Mouse (Mus musculus): ENCODE data around the gene 4930563M21Rik. TPM values are rescaled to one million over a fixed set of nuclear protein-coding genes. Genes with fewer than 3 reads are reported as not detected.

The 4930563M21Rik gene
- polyA plus RNA-seq (2012) = not detected in 2 replicates

DNA sequence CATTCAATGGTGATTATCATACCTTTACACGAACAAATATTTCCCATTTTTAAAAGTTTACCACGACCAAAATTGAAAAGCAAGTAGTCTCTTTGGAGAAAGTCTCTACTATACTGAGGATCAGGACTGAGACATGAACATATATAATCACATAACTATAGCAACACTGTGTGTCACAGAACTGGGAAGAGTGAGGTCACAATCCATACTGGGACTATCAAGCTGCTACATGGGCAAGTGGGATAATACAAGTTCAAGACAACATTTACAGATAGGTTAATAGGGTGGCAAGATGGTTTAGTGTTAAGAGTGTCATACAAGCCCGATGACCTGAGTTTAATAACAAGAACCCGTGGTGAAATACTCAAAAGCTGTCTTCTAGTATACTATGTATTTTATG, at the start of gene 4930563M21Rik:
TSS of gene 4930563M21Rik (minus strand) at position 101 of the 400 bp plus-strand sequence.
- no peak for TF ChIP-seq GATA1 (IDR thresholded peaks at IDR 0.05; ENCODE audit: low read length)

DNA sequence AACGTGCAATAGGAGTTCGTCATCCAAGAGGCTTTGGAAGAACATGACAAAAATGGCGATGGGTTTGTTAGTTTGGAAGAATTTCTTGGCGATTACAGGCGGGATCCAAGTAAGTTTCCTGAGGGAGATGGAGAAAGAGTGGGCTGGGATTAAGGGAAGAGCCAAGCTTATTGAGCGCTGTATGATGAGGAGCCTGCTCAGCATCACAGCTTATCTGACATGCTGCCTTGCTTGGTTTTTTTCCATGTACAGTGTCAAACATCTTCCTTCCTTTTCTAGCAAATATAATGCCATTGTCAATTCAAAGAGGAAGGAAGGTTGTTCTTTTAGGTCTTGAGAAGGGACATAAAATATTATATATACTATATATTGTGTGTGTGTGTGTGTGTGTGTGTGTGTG, 45.8 kb upstream of the 4930563M21Rik start:
- no peak for TF ChIP-seq GATA1 (IDR thresholded peaks at IDR 0.05; ENCODE audit: low read length)

DNA sequence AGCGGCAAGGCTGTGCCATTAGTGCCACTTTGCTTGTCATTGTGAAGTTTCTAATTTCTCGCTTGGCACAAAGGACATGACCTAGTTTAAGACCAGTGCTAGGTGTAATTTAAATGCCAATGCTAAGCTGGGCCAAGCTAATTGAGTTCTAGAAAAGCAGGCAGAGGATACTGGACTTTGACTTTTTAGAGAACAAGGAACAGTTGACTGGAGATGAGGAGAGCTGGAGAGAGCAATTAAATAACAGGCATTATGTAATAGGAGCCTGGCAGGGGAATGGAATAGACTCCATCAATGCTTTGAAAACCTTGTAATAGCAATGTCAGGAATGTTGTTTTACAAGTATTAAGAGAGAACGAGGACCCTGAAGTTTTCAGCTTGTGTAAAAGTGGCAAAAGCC, 43.4 kb upstream of the 4930563M21Rik start:
- no peak for TF ChIP-seq GATA1 (IDR thresholded peaks at IDR 0.05; ENCODE audit: low read length)

DNA sequence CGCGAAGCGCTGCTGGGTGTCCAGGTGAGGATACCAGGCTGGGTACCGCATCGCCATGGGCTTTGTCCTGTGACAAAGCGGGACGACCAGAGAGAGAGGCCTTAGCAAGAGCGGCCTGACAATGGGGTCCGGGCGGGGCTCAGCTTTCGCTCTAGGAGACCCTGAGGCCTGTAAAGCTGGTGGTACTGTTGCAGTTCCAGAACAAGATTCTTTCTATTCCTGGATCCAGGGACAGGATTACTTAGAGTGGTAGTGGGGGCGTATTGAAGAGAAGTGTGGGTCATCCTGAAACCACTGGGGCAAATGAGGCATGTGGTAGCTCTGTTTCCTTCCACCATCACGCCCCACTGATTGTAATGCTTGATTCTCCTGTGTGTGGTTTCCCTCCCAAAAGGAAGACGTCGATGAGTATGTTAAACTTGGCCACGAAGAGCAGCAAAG, 31.9 kb upstream of the 4930563M21Rik start:
- TF ChIP-seq GATA1 (IDR thresholded peaks at IDR 0.05; ENCODE audit: low read length) = no peak

DNA sequence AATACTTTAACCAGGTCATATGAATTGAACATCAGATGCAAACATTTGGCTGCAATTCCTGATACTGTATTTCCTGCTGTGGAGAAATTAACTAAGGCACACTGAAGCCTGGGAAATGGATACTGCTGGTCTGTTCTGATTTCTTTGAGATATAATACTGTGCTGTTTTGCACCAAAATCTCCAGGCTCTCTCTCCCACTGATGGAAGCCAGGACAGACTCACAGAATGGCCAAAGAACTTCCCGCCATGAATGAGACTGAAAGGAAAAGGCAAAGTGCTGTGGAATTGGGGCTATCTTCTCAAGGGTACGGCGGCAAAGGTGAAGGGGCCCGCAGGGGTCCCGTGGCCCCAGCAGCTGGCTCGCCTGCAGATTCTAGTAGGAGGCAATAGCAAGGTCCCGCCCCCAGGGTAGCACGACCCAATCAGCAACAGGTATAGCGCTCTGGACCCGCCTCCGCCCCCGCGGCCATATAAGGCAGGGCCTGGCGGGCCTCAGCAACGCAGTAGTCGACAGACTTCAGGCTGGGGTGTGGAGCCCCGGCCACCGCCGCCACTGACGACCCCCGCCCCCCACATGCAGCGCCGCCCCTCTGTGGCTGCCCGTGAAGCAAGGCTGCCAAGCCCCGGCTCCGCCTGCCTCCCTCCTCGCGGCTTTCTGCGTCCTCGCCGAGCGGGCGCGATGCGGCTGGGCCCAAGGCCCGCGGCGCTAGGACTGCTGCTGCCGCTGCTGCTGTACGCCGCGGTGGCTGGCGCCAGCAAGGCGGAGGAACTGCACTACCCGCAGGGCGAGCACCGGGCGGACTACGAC, 31.2 kb upstream of the 4930563M21Rik start, which contains the start of gene Rcn2:
TSS of gene Rcn2 (plus strand) at position 474 of the 809 bp plus-strand sequence.
- TF ChIP-seq GATA1 (IDR thresholded peaks at IDR 0.05; ENCODE audit: low read length) = no peak

DNA sequence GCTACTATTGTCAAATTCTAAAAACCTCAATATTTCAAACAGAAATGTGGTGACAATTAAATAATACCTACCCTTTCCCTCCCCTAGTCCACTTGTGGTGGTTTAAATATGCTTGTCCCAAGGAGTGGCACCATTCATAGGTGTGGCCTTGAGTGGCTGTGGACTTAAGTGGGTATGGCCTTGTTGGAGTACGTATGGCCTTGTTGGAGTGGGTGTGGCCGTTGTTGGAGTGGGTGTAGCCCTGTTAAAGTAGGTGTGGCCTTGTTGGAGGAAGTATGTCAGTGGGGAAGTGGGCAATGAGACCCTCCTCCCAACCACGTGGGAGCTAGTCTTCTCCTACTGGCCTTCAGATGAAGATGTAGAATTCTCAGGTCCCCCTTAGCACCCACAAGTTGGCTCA, 21.9 kb upstream of the 4930563M21Rik start:
- TF ChIP-seq GATA1 (IDR thresholded peaks at IDR 0.05; ENCODE audit: low read length) = no peak

DNA sequence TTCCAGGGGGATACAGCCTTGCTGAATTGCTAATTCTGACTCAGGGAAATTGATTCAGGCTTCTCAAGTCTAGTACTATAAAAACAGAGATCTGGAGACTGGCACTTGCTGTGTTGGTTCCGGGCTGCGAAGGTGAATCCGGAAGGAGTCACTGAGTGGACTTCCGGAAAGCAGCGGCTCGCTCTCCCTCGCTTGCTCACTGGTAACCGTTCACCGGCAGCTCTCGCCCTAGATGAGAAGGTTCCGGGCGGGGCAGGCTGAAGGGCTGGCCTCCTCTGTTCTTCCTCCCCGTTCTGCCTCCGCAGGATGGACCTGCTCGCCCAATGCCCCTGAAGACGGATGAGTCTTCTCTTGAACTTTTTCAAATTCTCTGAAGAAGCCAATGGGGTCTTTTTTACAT, 16.9 kb upstream of the 4930563M21Rik start:
- TF ChIP-seq GATA1 (IDR thresholded peaks at IDR 0.05; ENCODE audit: low read length) = no peak

DNA sequence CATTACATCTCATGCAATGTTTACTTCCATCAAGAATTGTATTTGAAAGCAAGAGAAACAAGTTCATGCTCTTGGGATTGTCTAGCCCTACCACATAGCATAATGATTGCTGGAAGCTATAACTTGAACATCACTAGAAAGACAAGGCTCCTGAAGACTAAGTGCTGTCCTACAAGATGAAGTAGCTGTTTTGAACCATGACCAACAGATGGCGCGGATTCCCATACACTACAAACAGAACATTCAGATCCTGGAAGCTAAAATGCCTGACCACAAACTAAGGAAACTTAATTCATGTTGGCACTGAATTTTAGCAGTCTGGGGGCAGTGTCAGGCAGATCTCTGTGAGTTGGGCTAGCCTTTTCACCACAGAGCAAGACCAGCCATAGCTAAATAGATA, 14.4 kb upstream of the 4930563M21Rik start:
- TF ChIP-seq GATA1 (IDR thresholded peaks at IDR 0.05; ENCODE audit: low read length) = no peak

DNA sequence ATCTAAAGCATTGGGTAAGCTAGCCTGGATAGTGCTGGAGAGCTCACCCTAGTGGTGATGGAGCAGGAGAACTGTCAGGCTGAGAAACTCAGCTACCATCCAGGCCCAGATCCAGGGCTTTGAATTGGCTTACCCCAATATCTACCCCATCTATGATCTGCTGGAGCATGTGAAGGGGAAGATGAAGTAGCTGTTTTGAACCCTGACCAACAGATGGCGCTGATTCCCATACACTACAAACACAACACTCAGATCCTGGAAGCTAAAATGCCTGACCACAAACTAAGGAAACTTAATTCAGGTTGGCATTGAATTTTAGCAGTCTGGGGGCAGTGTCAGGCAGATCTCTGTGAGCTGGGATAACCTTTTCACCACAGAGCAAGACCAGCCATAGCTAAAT, 63.5 kb downstream of the 4930563M21Rik start:
- TF ChIP-seq GATA1 (IDR thresholded peaks at IDR 0.05; ENCODE audit: low read length) = no peak

DNA sequence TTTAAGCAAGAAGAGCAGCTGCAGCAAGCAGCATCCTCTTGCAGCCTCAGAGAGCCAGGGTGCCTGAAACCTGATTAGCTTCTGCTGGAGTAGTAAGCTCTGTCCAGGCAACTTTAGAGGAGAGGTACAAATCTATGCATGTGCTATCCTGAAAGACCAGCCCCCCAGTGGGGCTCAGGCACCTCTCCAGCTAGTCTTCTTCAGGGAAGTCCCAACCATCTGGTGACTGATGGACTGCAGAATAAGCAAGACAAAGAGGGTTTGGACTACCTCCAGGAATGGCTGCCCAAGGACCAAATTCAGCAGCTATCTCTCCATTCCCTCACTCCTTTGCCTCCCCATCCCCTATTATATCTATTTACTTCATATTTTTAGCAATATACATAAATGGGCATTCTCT, 69.0 kb downstream of the 4930563M21Rik start:
- TF ChIP-seq GATA1 (IDR thresholded peaks at IDR 0.05; ENCODE audit: low read length) = no peak

DNA sequence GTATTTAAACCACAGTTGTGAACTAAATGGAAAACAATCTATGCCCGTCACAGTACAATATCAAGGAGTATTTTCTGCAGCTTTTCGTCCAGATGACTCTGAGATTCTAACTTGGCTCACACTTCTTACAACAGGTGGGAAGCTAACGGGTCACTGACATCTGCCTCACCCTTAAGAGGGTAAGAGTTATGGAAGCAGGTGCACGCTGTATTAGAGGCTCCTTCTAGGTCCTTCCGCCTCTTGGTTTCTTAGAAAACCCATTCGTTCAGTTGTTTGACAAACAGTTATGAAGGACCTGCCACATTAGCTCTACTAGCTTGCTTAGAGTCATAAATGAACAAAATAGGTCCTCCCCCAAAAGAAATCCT, 71.7 kb downstream of the 4930563M21Rik start:
- TF ChIP-seq GATA1 (IDR thresholded peaks at IDR 0.05; ENCODE audit: low read length) = no peak

DNA sequence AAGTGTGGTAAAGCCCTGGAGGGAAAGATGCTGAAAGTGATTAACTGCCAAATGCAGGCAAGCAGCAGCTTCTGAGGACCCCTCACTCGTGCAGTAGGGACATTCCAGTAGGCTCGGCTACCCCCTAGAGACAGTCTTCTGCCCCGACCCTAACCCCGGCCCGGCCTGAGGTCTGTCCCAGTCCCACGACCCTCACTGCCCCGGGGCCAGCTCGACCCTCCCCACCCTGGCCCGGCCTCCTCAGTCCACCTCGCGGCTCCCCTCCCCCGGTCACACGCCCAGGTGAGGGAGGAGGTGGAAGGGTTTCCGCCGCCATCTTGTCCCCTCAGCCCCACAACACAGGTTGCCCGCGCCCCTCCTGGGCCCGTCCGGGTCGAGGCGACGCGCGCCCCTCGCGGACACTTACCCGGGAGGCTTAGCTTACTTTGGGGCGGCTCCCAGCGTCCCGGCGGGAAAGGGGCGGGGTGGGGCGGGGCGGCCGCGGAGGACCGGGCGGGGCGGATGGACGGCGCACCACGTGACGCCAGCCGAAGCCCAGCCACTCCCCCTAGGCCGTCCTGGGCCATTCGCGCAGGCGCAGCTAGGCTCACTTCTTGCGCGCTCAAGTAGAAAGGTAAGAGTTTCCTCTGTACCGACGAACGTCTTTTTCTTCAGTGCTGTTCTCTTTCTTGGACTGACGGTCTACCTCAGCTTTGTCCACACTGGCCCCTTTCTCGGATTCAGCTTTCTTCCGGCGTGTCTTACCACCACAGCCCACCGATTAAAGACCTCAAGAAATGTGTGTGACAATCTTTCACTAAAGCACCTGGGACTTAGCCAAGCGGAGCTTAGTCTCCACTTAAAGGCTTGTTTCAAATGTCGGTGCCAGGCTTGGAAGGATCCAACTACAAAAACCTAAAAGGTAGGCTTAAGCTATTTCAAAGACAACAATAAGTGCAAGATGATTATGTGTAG, 72.4 kb downstream of the 4930563M21Rik start, which contains the start of gene Scaper:
TSS of gene Scaper (minus strand) at position 456 of the 954 bp plus-strand sequence.
- TF ChIP-seq GATA1 (IDR thresholded peaks at IDR 0.05; ENCODE audit: low read length) = no peak

DNA sequence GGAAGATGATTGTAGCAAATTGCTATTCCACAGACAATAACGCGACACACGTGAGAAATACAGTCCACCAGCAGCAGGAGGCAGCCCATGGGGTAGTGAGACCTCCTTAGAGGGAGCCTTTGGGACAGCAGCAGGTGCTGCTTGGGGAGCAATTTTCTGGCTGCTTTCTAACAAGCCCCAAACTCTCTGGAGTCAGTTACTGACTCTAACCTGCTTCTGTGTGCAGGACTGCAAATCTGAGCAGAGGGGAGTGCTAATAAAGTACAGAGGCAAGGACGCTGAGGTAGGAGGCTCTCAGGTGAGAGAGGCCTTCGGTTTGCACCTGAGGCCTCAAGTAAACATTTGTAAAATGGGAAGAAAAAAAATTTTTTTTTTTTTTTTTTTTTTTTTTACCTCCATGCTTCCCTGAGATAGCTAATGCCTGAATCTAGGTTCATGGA, 73.1 kb downstream of the 4930563M21Rik start:
- no peak for TF ChIP-seq GATA1 (IDR thresholded peaks at IDR 0.05; ENCODE audit: low read length)

DNA sequence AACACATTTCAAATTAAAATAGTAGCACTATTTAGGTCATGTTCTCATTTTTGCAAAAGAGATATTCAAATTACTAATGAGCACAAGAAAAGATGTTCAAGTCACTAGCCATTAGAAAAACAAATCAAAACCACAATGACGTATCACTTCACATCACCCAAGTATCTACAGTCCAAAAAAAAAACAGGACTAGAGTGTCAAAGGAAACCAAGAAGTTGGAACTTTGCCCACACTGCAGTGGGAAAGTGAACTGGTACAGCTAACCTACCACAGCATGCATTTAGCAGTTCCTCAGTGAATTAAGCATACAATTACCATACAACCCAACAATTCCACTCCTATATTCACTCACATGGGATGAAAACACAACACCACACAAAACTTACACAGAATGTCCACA, 77.9 kb downstream of the 4930563M21Rik start:
- no peak for TF ChIP-seq GATA1 (IDR thresholded peaks at IDR 0.05; ENCODE audit: low read length)

DNA sequence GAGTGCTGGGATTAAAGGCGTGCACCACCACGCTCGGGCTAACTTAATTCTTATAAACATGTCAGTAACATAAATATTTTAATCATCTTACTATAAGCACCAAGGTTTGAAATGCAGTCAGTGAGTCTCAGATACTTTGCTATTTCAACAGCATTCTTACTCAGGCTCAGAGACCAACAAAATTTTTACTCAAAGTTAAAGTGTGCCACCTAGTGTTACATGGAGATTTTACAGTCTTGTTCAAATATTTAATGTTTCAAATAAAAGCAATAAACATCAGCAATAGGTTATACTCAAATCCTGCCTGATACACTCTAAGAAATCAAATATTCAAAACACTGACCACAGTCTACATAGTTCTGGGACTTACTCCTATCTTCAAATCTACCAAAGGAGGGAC, 91.8 kb downstream of the 4930563M21Rik start:
- no peak for TF ChIP-seq GATA1 (IDR thresholded peaks at IDR 0.05; ENCODE audit: low read length)

DNA sequence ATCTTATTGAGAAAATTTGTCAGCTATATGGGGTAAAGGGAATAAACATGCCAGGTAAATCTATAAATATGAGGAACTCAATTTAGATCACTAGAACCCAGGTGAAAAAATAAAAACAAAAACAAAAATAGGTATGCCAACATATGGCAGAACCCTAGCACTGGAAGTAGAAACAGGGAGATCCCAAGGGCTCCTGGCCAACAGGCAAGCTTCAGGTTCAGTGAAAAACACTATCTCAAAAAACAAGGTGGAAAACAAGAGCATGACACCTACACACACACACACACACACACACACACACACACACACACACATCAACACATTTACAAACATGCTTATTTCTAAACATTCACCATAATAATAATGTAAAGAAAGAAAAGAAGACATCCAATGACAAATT, 93.6 kb downstream of the 4930563M21Rik start:
- no peak for TF ChIP-seq GATA1 (IDR thresholded peaks at IDR 0.05; ENCODE audit: low read length)

Other genes with a start within 250 kb of the 4930563M21Rik start
- 0.09 and 0.19 TPM in 2 replicates for gene Scaper, start 72.4 kb downstream of the 4930563M21Rik start, polyA plus RNA-seq (2012)
- 23.7 and 26.5 TPM in 2 replicates for gene Rcn2, start 31.3 kb upstream of the 4930563M21Rik start, polyA plus RNA-seq (2012)
- not detected in 2 replicates for gene Pstpip1, start 79.4 kb upstream of the 4930563M21Rik start, polyA plus RNA-seq (2012)
- not detected in 2 replicates for gene Tspan3, start 154.9 kb upstream of the 4930563M21Rik start, polyA plus RNA-seq (2012)

Data from G1E-ER4 (cell line).